Mouse (Mus musculus): ENCODE measurements around the gene Abcc6.

- no peak for TF ChIP-seq EP300 (IDR thresholded peaks at IDR 0.05; ENCODE audit: low read depth)
- no peak for TF ChIP-seq CTCF (IDR thresholded peaks at IDR 0.05; ENCODE audit: low read depth)
Observed at GRCm38 (mm10) chr7:45992470-45992869, 37.6 kb downstream of the Abcc6 start.
